Mouse (Mus musculus) cerebellum, adult 9-10 months (tissue): ENCODE measurements around the gene Stam2.

Experiments
- DNase-seq: peaks from one replicate; pipeline ENCODE4 v3.0.0; 2022

The Stam2 gene

DNA sequence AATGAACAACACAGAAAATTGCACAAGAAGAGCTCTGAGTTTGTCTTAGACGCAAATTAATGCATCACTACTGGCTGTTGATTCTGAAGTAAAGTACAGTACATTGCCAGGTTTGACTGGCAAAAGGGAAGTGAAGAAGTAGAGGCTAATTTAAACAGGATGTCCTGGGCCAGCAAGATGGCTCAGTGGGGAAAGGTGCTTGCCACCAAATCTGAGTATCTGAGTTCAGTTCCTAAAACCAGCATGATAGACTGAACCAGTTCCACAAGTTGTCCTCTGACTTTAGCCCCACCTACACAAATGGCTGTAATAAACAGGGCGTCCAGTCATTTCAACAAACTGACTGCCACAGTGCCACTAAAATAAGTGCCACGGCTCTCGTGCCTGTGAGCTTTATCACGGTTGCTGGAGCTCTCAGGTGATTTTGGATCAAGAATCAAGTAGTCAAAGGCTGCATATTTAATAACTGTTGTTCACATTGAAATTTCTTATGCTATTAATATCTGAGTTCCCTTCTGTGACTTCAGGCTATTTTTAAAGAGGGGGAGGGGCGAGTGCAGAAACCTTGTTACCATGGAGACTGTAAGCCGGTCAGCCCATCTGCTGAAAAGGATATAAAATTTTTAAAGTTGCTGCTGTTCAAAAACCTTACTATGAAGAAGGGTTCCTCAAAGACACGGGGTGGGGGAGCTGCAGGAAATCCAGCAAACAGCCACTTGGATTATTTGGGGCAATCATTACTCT lies 94.7 kb downstream of the Stam2 start:
- peak; percentile 39 for DNase-seq

DNA sequence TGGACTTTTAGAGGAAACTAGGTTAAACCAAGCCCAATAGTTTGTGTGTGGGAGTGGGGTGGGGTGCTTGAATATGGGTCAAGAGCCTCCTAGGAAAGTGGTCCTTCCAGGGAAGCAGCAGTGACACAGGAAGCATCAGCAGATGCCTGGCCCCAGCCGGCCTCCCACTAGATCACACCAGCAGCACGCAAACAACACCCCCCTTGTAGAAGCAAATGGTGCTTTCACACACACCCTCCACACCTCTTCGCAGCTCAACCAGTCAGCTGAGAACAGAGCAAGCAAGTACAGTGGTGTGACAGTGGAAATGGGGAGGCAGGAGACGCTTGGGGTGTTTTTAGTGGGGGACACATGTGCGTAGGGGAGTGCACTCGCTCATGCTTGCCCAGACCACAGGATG lies 98.4 kb downstream of the Stam2 start:
- no peak for DNase-seq
